Mouse (Mus musculus): ENCODE measurements around the gene Cipc.

The Cipc gene

DNA sequence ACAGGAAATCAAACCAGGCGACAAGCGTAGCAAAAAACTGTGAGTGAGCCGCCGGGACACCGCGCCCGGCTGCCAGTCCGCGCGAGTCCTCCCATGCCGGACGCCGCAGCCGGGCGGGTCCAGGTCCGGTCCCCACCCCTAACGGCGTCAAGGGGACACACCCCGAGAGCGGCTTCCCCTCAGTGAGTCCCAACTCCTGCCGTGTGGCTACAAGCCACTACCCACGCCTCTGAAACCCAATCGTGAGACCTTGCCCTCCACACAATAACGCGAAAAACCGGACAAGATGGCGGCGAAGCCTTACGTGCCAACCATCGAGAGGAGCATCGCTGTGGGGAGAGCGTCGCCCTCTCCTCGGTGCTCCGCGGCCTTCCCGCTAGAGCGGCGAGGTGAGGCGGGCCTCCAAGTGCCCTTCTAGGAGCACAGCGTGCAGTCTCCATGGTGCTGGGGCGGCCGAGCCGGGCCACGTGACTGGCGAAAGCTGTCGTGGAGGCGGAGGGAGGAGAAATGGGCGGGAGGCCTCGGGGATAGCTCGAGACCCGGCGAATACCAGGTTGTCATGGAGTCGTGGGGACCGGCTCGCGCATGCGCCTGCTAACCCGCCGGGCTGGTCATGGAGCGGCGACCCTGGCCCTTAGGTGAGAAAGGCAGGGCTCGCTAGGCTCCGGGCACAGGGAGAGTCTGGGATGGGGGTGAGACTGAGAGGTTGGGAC is at the start of gene Cipc:
Gene Cipc, plus strand, starts transcription at position 182 of the 713 bp plus-strand sequence.
- peak; percentile 94 for DNase-seq (ENCODE audit: low spot score)

DNA sequence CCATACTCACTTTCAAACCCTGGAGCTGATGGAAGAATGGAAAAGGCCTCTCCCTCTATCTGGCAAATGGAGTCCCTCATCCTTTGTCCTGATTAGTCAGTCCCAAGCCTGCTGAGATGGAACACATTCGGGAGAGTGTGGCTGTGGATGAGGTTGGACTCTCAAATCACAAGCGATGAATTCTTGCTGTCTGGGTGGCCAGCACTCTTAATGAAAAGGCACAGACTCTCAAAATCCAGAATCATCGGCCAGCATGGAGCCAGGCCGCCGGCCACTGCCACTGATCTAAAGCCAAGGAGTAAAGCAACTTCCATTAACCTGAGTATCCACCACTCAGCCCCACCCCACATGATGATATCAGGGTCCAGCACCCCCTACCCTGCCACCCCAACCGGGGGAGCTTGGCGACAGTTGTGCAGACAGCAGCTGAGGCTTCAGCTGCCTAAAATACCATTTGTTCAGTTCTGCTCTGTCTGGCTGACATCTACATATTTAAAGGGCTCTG is 49.0 kb upstream of the Cipc start:
- no peak for DNase-seq (ENCODE audit: low spot score)

GRCm38 (mm10) chr12:86898448-86898847 is 48.4 kb upstream of the Cipc start:
- no peak for DNase-seq (ENCODE audit: low spot score)

DNA sequence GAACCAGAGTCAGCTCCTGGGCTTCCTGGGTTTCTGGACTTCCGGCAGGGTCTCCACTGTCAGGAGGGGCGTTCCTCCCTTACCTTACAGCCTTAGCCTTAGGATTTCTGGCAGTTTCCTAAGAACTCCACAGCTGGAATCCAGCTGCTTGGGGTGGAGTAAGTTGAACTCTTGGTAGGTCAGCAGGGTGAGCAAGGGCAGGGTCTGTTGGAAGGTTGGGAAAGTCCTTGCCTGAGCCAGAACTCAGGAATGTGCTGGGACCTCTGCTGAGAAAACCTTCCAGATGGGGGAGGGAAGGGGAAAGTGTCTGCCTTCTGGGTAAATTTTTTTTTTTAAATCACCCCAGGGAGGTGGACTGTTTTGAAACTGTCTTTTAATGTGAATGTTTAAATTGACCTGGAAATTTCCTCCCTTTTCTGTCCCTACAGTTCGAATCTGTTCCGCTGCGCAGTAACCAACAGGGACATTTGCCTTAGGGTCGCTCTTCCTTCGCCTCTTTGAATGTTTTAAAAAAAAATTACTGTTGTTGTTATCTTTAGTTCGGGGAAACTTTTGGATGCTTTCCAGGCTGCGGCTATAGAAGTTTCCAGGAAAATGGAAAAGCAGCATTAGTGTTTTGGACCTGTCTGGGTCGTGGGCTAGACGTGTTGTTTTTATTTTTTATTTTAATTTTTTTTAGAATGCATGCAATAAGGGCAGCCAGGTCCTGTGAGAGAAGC is 47.2 kb upstream of the Cipc start:
- DNase-seq (ENCODE audit: low spot score) = no peak

GRCm38 (mm10) chr12:86903828-86904806 is 42.7 kb upstream of the Cipc start:
- no peak for DNase-seq (ENCODE audit: low spot score)

GRCm38 (mm10) chr12:86905203-86905602 is 41.6 kb upstream of the Cipc start:
- no peak for DNase-seq (ENCODE audit: low spot score)

DNA sequence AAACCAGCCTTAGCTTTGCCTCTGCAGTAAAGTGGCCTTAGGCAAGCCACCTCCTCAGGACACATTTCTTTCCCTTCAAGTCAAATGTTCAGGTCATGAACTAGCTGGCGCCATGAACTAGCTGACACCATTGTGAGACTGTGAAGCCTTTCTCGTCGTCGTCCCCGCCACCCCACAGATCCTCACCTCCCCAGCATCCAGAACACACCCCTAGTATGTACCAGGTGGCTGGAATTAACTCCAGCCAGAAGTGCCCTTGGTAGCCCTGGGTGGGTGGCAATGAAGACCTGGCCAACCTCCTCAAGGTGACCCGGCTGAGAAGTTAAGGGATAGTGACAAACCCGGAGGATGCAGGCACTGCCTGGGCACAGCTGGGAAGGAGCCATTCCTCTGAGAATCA is 41.0 kb upstream of the Cipc start:
- no peak for DNase-seq (ENCODE audit: low spot score)

DNA sequence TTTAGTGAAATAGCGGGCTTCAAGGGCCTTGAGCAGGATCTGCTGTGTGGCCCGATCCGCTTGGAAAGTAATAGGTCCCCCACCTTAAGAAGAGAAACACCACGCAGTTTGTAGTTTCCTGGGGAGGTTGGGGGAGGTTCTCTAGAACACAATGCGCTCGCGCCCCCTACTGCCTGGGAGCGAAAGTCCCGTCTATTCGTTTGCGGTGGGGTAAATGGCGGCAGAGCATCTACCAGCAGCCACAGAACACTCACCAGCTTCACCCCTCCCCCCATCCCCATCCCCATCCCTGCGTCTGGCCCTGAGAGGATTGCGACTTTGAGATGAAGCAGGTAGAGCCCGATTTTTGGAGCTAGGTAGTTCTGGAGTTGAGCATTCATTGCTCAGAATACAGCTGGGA is 40.4 kb upstream of the Cipc start:
- peak; percentile 71 for DNase-seq (ENCODE audit: low spot score)

DNA sequence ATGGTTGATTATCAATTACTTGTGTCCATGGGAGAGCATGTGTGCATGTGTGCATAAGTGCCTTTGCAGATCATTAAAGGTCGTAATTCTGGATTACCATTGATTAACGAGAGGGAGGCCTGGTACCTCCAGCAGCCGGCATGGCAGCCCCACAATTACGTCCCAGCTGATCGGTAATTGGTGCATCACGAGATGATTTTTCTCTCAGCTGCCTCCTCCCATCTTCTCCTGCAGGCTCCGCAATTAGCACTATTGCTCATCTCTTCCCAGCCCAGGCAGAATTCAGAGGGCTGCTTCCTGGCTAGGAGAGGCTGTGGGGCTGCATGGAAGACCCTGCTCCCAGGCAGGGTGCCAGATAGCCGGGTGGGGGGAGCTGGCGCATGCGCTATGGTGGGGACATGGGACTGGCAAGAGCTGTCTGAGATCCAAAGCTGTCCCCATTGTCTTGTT is 35.3 kb upstream of the Cipc start:
- no peak for DNase-seq (ENCODE audit: low spot score)

DNA sequence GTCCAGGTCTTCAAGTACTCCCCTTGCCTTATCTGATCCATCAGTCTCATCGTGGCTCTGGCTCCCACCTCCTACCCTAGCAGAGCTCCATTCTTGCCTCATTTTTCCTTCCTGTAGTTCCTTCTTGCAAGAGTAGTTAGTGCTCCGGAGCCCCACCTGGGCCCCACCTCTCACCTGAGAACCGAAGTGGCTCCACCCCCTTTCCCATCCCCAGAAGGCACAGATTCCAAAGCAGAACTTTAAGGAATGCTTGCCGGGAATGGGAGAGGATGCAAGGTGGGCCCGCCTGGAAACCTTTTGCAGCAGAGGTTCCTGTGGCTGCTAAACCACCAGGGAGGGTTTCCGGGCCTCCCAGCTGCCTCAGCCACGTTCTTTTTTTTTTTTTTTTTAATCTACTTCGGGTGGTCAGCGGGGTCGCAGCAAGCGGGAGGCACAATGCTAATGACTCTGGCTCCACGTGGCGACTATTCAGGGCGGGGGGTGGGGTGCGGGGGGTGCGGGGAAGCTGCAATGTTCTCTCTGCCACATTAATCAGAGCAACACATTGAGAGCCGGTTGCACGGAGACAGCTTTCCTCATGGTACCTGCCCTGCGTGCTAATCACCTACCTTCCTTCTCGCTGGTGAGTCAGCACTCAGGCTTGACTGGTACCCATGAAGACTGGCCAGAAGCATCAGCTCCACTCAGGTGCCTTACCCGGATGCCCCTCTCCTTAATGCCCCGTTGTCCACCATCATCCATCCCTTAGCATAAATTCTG is 34.3 kb upstream of the Cipc start:
- no peak for DNase-seq (ENCODE audit: low spot score)

DNA sequence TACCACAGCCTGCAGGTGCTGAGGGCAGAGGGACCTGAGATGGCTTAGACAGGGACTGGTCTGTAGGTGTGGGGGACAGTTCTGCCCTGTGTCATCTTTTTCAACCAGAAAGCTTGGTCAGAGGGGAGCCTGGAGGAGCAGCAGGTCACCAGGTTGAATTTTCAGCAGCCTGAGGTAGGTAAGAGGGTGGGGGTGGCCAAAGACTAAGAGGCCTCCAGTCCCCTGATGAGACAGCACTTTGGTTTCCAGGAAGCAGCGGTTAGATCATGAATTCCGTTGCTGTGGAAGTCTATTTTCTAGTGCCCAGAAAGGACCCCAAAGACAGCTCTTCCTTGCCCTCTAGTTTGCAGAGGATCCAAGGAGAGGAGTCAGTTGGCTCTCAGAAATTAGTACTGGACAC is 32.5 kb upstream of the Cipc start:
- no peak for DNase-seq (ENCODE audit: low spot score)

DNA sequence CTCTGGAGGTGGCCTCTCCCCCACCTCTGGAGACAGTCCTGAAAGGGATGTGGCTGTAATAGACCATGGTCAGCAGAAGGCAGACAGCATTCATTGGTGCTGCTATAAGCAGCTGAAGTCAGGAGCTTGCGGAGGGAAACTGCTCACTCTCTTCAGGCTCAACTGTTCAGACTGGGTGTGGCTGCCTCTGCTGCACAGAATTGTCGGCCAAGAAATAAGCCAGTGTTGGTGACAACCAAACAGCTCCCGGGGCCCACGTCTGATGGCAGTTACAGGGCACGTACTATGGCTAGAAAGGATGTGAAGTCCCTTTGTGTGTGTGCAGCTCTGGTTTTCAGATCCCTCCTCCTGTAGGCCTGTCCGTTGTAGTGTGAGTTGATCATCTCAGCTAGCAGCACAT is 32.1 kb upstream of the Cipc start:
- DNase-seq (ENCODE audit: low spot score) = no peak

DNA sequence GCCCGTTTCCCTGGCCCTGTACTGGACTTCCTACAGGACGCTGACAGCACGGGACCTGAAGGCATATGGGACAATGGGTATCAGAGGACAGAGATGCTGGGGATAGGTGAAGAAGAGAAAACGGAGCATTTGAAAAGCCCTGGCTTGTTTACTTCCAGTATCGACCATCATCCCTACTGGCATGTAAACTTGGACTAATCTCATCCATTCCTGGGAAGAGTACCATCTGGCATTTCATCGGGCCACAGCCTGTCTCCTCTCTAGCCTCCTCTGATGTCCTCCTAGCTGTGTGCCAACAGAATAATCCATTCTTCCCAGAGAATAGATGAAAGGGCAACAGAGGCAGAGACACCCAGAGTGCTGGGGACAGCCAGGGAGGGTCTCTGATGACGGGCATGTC is 31.2 kb upstream of the Cipc start:
- no peak for DNase-seq (ENCODE audit: low spot score)

GRCm38 (mm10) chr12:86916796-86917573 is 29.9 kb upstream of the Cipc start:
- DNase-seq (ENCODE audit: low spot score) = no peak

- DNase-seq (ENCODE audit: low spot score) = no peak
Measured at GRCm38 (mm10) chr12:86918361-86918967, 28.4 kb upstream of the Cipc start.

- DNase-seq (ENCODE audit: low spot score) = no peak
Measured at GRCm38 (mm10) chr12:86918983-86919722, 27.7 kb upstream of the Cipc start.

GRCm38 (mm10) chr12:86923837-86924236 is 23.0 kb upstream of the Cipc start:
- DNase-seq (ENCODE audit: low spot score) = peak; percentile 57

DNA sequence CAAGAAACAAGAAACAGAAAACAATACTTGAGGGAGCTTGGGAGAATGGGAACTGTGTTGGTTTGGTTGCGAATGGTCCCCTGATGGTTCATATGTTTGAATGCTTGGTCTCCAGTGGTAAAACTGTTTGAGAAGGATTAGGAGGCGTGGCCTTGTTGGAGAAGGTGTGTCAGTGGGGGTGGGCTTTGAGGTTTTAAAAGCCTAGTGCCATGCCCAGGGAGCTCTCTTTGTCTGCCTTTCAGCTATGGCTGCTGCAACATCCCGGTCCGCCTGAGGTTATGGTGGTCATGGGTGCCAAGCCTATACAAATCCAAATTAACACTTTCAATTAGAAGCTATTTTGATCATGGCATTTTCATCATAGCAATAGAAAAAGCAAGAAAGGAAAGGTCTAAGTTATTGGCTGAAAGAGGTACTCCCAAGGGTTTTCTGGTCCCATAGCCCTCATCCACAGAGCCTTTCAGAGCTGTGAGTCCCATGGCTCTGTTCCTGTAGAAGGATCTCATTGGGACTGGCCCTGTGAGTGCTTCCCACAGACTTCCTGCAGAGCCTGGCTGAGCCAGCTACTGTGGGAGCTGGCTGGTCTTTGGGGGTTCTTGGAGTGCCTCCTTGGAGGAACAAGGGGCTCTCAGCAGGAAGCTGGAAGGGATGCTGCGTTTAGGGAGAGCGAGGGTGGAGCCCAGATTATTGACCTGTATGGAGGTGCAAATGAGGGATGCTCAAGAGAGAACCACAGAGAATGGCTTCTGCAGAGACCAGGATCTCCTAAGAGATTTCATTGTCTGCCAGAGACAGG is 15.7 kb upstream of the Cipc start:
- DNase-seq (ENCODE audit: low spot score) = no peak
